Mouse (Mus musculus) Muller cell, postnatal 12 days (primary cell): ENCODE measurements at regions not wholly inside any gene's neighbourhood (a gene's known extent, or its start where the extent isn't known, plus 50 kb on each side); places are given as distances from the start of the nearest gene placed in this dataset.

Source experiments
- DNase-seq: peaks from one replicate; pipeline ENCODE4 v3.0.0-alpha.2; 2015; ENCODE audit errors: inconsistent ontology term

DNA sequence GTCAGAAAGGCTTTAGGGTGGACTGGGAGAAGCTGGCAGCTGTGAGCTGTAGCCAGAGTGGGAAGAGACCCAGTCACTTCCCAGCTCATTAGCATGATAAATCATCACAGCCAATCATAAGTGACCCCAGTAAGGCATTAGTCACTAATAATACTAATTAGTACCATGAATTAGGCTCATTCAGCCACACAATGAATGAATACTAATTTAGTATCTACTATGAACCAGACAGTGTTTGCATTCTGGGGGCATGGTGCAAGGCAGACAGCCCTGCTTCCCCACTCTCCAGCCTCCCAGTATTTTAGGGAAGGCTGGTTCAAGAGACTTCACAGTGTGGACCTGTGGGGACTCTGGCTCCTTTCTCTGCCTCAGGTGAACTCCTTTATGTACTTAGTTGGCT, 523.7 kb downstream of the Tbc1d22a start:
- DNase-seq, result peak; percentile 22

DNA sequence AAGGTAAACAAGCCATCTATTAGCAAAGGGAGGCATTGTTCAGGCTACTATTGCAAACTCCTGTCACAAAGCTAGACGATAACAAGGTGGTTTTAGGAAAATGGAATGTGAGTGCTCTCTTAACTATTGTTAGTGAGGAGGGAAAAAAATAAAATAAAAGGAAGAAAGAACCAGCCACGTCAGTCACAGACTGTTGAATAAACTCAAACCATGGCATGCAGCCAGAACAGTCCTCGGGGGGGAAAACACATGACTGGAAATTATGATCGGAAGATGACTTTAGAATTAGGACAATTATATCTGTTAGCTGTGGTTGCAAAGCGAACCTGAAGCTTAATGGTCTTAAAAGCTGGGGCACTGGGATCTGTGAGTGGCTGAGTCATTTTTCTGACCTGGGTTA, 524.1 kb downstream of the Tbc1d22a start:
- DNase-seq, result no peak

DNA sequence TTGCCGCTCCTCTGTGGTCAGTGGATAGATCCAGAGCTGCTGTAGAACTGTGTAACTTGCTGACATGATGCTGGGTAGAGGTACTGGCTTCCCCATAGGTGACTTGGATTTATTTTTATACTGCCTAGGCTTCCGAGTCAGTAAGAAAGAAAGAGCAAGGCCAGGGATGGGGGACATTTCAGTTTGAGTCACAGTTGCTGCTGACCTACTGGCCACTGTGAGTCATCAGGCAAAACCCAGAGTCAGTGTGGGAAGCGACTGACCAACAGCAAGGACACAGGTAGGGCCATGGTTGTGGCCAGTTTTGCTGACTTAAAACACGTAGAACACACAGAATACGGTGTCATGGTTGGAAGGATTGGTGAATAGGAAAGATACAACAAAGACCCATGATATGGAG, 524.5 kb downstream of the Tbc1d22a start:
- no peak for DNase-seq

- no peak for DNase-seq
These were observed 537.3 kb downstream of the Tbc1d22a start for GRCm38 (mm10) chr15:86751436-86752136.

DNA sequence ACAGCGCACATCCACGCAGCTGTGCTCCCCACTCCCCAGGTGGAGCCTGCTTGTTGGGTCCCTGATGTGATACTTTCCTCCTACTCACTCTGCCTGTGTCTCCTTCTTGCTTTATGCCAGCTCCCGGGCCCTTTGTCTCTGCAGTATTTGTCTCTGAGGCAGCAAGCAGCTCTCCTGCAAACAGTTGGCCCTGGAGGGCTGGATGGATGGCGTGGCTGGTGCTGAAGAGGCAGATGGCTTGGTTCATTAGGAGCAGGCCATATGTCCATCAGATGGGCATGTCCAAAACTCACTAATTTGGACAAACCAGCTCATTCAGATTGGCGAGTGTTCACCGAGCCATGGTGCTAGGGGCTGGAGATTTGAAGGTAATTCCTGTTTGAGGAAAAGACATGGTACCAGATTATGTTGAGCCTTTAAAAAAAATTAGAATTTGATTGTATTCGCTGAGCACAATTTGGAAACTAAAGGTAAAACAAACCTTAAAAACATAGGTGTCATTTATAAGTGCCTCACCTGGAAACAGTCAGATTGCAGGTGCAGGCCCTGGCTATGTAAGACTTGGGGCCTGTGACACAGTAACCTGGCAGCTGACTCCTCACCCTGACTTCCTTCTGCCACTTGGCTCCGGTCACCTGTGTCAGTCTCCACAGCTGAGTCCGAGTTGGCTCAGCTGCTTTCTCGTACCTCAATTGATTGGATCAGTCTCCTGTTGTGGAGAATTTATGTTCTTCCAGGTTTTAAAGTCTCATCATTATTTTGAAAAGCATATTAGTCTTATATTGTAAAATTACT, 549.5 kb downstream of the Tbc1d22a start:
- DNase-seq, result no peak

DNA sequence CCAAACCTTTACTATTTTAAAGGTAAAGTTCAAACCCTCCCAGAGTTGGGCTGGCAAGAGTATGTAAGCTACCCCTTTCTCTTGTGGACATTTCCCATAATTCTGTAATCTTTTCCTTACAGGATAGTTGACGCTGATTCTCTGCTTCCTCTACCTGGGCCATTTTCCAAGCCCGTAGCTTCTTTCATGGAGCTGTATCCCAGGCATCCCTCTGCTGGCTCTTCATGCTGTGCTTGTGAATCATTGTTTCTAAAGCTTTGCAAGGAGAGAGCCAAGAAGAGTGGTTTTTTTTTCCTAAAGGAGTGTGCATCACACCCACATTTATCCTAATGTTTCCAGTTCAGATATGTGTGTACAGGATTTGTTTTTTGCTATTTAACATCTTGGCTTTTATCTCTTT, 553.4 kb downstream of the Tbc1d22a start:
- no peak for DNase-seq

DNA sequence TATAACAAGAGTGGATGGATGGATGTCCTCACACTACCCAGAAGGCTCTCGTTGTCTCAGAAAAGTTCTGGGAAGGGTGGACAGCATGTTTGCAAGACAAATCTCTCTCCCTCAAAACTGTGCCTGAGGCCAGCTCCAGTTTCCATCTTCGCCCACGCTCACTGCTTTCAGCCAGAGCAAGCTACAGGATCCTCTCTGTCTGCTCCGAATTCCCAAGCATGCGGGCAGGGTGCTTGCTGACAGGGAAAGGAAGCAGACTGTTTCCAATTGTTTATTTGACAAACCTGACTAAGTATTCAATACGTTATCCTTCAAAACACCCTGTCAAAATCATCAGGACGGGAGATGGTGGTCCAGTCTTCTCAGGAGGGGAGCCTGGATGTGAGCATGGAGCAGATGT, 558.8 kb downstream of the Tbc1d22a start:
- no peak for DNase-seq

DNA sequence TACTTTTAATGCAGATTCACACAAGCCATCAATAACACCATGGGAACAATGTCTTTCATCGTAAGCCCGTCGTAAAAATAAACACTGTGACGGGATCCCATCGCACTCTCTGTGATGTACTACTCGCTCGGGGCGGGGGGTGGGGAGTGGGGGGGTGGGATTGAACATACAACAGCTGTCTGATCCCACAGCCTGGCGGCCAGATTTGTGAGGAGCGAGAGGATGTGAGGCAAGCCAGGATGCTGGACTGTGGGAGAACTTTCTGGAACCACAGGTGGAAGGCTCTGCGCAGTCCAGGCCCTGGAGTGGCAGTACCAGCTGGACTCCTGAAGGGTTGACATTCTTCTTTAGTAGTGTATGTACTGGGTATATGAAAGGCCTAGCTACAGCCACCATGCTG, 563.7 kb downstream of the Tbc1d22a start:
- DNase-seq, result no peak

- no peak for DNase-seq
These were observed 566.9 kb downstream of the Tbc1d22a start for GRCm38 (mm10) chr15:86781160-86781559.

GRCm38 (mm10) chr15:86794716-86795115, 580.5 kb downstream of the Tbc1d22a start:
- peak; percentile 18 for DNase-seq

GRCm38 (mm10) chr15:86798474-86799178, 584.4 kb downstream of the Tbc1d22a start:
- DNase-seq, result no peak

GRCm38 (mm10) chr15:86807296-86808080, 593.2 kb downstream of the Tbc1d22a start:
- DNase-seq, result peak; percentile 56

DNA sequence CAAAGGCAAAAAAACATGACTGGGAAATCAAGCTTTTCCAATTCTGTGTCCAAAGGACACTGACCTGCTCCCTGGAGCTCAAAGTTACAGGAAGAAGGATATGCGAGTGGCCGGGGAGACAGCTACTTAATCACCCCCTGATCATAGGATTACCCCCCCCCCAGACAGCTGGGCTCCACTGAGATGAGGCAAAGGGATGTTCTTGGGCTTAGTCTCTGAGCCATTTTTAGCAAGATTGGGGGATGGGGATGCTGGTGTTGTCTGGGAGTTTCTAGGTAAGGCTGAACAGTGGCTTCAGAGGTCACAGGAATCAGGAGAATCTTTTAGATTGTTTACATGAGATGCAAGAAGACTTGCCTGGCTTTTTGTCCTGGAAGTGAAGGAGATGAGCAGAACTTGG, 597.6 kb downstream of the Tbc1d22a start:
- DNase-seq, result no peak

DNA sequence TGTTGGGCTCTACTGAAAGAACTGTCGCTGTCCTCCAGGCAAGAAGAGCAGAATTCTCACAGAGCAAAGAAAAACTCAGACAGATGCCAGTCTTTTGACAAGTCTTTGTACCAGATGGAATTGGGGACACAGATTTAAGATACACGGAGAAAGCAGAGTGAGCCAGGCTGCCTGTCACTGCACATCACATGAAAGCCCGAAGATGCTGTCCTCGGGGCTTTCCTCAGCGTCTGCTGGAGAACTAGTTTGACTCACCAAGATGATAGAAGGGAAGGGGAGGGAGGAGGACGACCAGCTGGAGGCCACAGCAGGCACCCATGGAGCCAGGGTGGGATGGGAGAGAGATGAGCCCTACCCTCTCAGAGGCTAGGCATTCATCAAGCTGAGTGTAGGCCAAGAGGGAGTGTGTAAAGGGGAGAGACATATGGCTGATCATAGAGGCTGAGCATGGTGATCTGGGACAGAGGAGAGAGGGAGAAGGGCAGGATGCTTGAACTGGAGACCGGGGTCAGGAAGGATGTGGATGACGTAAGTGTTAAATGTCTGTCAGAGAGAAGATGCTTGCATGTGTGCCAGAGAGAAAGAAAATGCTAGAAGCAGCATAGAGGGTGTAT, 600.7 kb downstream of the Tbc1d22a start:
- no peak for DNase-seq

DNA sequence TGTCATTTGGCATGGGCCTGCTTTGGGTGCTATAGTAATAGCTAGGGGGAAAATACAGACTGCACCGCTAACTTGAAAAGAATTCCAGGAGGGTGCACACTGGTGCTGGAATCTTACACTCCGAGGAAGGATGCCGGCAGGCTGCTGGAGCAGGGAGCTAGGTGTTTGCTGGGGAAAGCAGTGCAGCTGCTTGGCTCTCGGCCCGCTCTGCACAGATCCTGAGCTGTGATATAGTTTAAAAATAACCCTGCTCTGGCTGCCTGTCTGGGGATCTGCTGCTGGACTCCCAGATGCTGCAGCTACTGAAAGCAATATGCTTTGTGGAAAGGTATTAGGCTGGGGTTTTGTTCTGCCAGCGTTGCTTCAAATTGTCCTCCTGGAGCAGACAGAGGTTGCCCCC, 621.7 kb downstream of the Tbc1d22a start:
- DNase-seq, result no peak

DNA sequence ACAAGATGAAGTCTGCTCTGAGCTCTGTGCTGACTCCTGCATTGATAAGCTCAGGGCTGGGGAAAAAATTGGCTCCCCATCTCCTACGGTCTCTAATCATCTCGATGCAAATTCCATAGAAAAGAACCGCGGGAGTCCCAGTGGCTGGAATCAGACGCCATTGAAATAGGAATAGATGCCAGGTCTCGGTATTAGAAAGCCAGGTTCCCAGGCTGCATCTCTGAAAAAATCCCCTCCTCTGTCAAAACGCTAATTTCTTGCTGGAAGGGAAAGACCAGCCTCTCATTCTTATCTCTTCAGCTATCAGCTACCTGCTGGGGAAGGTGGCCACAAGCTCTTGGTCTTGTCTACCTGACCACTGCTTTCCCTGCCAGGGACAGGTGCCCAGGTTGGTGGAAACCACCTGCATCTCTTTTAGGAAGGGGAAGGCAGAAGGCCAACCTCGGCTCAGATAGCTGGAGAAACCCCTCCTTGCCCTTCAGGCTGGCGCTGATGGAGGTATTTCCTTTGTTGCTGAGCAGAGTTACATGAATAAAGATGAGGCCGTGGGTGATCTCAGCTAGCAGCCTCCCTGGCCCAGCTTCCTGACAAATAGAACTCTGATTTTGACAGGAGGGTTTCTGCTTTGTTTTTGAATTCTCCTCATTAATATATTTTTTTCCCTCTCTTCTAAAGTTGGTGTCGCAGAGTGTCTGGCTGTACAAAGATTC, 638.1 kb downstream of the Tbc1d22a start:
- no peak for DNase-seq

DNA sequence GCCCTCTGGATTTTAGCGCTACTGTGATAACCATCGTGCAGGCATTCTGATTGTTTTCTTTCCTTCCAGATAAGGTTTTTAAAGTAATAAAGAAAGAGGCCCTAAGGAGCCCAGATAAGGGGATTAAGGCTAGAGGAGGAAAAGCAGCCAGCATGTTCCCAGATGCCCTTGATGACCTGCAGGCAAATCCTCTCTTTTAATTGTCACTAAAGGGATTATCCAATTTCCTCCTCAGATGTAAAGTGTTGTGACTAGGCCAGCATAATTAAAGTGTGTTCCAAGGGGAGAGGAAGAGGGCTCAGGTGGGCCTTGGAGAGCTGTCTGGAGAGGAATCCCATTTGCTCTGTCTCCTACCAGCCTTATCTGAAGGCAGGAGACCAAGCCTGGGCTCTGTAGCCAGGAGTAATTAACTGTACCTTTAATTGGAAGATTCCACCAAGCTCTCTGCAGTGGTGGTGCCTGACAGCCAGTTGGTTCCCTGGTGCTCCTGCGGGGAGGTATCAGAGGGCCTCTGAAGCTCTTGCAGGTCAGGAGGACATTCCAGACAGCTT, 644.2 kb downstream of the Tbc1d22a start:
- no peak for DNase-seq

- DNase-seq, result no peak
These were observed 661.6 kb downstream of the Tbc1d22a start for GRCm38 (mm10) chr15:86875721-86876309.

GRCm38 (mm10) chr15:86896974-86897373, 647.1 kb upstream of the Fam19a5 start:
- DNase-seq, result no peak

- DNase-seq, result peak; percentile 27
These were observed 644.1 kb upstream of the Fam19a5 start for GRCm38 (mm10) chr15:86899961-86900360.
